15 mouse cellular contexts compared by ENCODE assay signal in the genomic region with DNA sequence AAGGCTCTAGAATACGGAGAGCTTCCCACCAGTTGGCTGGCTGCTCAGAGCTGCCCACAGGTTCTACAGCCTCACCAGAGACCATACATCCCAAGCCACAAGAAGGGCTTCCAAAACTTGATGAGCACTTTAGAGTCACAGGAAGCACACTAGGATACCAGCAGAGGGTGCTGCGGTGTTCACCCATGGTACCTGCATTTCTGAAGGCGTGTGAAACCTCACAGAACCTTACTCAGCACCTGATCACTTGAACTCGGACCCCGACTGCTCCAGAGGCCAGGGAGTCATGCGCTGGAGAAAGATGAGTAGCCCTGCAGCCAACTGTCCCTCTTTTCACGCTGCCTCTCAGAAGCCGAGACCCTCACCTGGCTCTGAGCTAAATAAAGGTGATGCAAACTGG.
DNase-seq lines count a peak whose midpoint lies in the region; ATAC-seq and TF ChIP-seq lines count a peak whose summit lies in the region.
"Had no signal": no experiment of that assay in that cellular context is flagged by ENCODE, and none has a peak within 500 bp of the region (broad histone marks: within the 10 kb centered on the region; RNA-seq: fewer than 3 reads in every experiment).

No protein-coding gene starts in this region.

- WGBS in forebrain, postnatal 0 days = 92% methylated on average over 8 of the region's 8 CpGs
- 92% methylated on average over 8 of the region's 8 CpGs for WGBS in forebrain, embryonic 15.5 days
- 91% methylated on average over 8 of the region's 8 CpGs for WGBS in neural tube, embryonic 13.5 days

- H3K27me3 ChIP-seq in forebrain, postnatal 0 days (ENCODE audit: insufficient read depth, low read length) = no peaks in the 10 kb centered on the region
- no peaks in the 10 kb centered on the region for H3K27me3 ChIP-seq in forebrain, embryonic 15.5 days
- H3K27me3 ChIP-seq in neural tube, embryonic 13.5 days = no peaks in the 10 kb centered on the region
- H3K27me3 ChIP-seq: heart, embryonic 13.5 days; hindbrain, embryonic 12.5 days had no signal

- no peak overlapping the region for H3K4me2 ChIP-seq in forebrain, postnatal 0 days (ENCODE audit: low read depth)
- no peak overlapping the region for H3K4me2 ChIP-seq in forebrain, embryonic 15.5 days (replicated peaks)
- no peak overlapping the region for H3K4me2 ChIP-seq in neural tube, embryonic 13.5 days
- H3K4me2 ChIP-seq: heart, embryonic 13.5 days; hindbrain, embryonic 12.5 days had no signal

- H3K36me3 ChIP-seq in forebrain, postnatal 0 days (ENCODE audit: insufficient read depth) = peaks cover 40% of the 10 kb centered on the region
- peaks cover 54% of the 10 kb centered on the region for H3K36me3 ChIP-seq in forebrain, embryonic 15.5 days
- peaks cover 72% of the 10 kb centered on the region for H3K36me3 ChIP-seq in neural tube, embryonic 13.5 days

- H3K4me1 ChIP-seq in forebrain, postnatal 0 days (ENCODE audit: insufficient read depth) = no peaks in the 10 kb centered on the region
- H3K4me1 ChIP-seq in forebrain, embryonic 15.5 days = no peaks in the 10 kb centered on the region
- H3K4me1 ChIP-seq in neural tube, embryonic 13.5 days (replicated peaks) = peaks cover 13% of the 10 kb centered on the region
- H3K4me1 ChIP-seq in embryonic fibroblast, embryonic 13.5 days (ENCODE audit: control insufficient read depth, insufficient read depth, low read length) = no peaks in the 10 kb centered on the region
- H3K4me1 ChIP-seq: heart, embryonic 13.5 days had no signal

- no peak for ATAC-seq in forebrain, postnatal 0 days
- ATAC-seq in forebrain, embryonic 15.5 days (replicated peaks) = no peak
- no peak for ATAC-seq in neural tube, embryonic 13.5 days (ENCODE audit: low read depth)

- H3K9ac ChIP-seq in forebrain, postnatal 0 days = no peak overlapping the region
- no peak overlapping the region for H3K9ac ChIP-seq in forebrain, embryonic 15.5 days (replicated peaks)
- no peak overlapping the region for H3K9ac ChIP-seq in neural tube, embryonic 13.5 days
- H3K9ac ChIP-seq: heart, embryonic 13.5 days; hindbrain, embryonic 12.5 days had no signal

- DNase-seq in forebrain, postnatal 0 days = no peak
- no peak for DNase-seq in layer of hippocampus, adult 2 months (ENCODE audit: low spot score in 2 of 2)
- no peak for DNase-seq in layer of hippocampus, adult 11-12 months (ENCODE audit: low spot score)
- DNase-seq in neural tube, embryonic 10.5 days (ENCODE audit: extremely low spot score, low spot score) = no peak
- DNase-seq in cerebellum, adult 9-10 months = no peak
- DNase-seq: B cell, adult 2 months; left cerebral cortex, postnatal 4 days; right cerebral cortex, postnatal 25 days; thymus, postnatal 25 days had no signal

- no peaks in the 10 kb centered on the region for H3K9me3 ChIP-seq in forebrain, postnatal 0 days (ENCODE audit: low read length)
- no peaks in the 10 kb centered on the region for H3K9me3 ChIP-seq in forebrain, embryonic 15.5 days
- H3K9me3 ChIP-seq in neural tube, embryonic 13.5 days = no peaks in the 10 kb centered on the region
- H3K9me3 ChIP-seq: heart, embryonic 13.5 days; hindbrain, embryonic 12.5 days had no signal

- no peak overlapping the region for H3K27ac ChIP-seq in forebrain, postnatal 0 days (ENCODE audit: low read depth, low read length)
- no peak overlapping the region for H3K27ac ChIP-seq in forebrain, embryonic 15.5 days (replicated peaks)
- H3K27ac ChIP-seq in layer of hippocampus, adult 2 months = no peak overlapping the region
- H3K27ac ChIP-seq in neural tube, embryonic 13.5 days (replicated peaks) = peak overlapping the region; percentile 52; the same call in 1 of the 2 replicates
- H3K27ac ChIP-seq in embryonic fibroblast, embryonic 13.5 days (ENCODE audit: insufficient read depth, low read length) = no peak overlapping the region
- H3K27ac ChIP-seq: heart, embryonic 13.5 days; hindbrain, embryonic 12.5 days had no signal

- H3K4me3 ChIP-seq in forebrain, postnatal 0 days (ENCODE audit: low read depth, low read length) = no peak overlapping the region
- no peak overlapping the region for H3K4me3 ChIP-seq in forebrain, embryonic 15.5 days
- H3K4me3 ChIP-seq in layer of hippocampus, adult 2 months = no peak overlapping the region
- H3K4me3 ChIP-seq in neural tube, embryonic 13.5 days = no peak overlapping the region
- H3K4me3 ChIP-seq in embryonic fibroblast, embryonic 13.5 days (ENCODE audit: insufficient read depth, low read length) = no peak overlapping the region
- H3K4me3 ChIP-seq: erythroblast, embryonic 14.5 days; heart, embryonic 13.5 days; hindbrain, embryonic 12.5 days had no signal

- TF ChIP-seq POLR2A in embryonic fibroblast, embryonic 13.5 days (IDR thresholded peaks at IDR 0.05; ENCODE audit: low read depth, low read length) = no peak

- TF ChIP-seq CTCF in forebrain, postnatal 0 days (IDR thresholded peaks at IDR 0.05; ENCODE audit: low read depth) = peak; percentile 40
- TF ChIP-seq CTCF in layer of hippocampus, adult 2 months (conservative IDR thresholded peaks at IDR 0.05) = peak; percentile 66
- TF ChIP-seq CTCF in embryonic fibroblast, embryonic 13.5 days (IDR thresholded peaks at IDR 0.05; ENCODE audit: borderline replicate concordance, insufficient read depth, low read length) = 0 out of 2 replicates have a peak, but pooled peaks have one; percentile 24
